Mouse (Mus musculus) G1E (cell line): Measurements from ENCODE around the gene Cacna2d2.

ENCODE experiments used
- CTCF ChIP-seq: IDR thresholded peaks from 2 replicates; pipeline ENCODE4 v1.5.1; 2012; ENCODE audit warnings: low read depth, low read length, inconsistent platforms, mixed read lengths
- POLR2AphosphoS5 ChIP-seq: IDR thresholded peaks from 2 replicates; pipeline ENCODE4 v1.6.1; 2012; ENCODE audit warnings: low read depth, low read length, inconsistent platforms; ENCODE audit not compliant: insufficient replicate concordance

DNA sequence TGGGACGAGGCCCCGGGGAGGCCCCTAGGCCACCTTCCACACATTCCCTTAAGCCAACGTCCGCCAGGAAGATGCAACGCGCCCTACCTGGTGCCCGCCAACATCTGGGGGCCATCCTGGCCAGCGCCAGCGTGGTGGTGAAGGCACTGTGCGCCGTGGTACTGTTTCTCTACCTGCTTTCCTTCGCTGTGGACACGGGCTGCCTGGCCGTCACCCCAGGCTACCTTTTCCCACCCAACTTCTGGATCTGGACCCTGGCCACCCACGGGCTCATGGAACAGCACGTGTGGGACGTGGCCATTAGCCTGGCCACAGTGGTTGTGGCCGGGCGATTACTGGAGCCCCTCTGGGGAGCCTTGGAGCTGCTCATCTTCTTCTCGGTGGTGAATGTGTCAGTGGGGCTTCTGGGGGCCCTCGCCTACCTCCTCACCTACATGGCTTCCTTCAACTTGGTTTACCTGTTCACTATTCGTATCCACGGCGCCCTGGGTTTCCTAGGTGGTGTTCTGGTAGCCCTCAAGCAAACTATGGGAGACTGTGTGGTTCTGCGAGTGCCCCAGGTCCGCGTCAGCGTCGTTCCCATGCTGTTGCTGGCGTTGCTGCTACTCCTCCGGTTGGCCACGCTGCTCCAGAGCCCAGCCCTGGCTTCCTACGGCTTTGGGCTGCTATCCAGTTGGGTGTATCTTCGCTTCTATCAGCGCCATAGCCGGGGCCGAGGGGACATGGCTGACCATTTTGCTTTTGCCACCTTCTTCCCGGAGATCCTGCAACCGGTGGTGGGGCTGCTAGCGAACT is 135.2 kb downstream of the Cacna2d2 start:
- TF ChIP-seq CTCF (no peak), POLR2AphosphoS5 (no peak)
